Mouse (Mus musculus): Measurements from ENCODE around the gene Rps18. TPM values are rescaled to one million over a fixed set of nuclear protein-coding genes. Genes with fewer than 3 reads are reported as not detected.
"Not testable (repeated sequence)": the region's sequence is repeated elsewhere in the genome, so short reads cannot be mapped to it uniquely, and the experiment has no call there.

Rps18 gene
- 1,341 and 1,360 TPM in 2 replicates for polyA plus RNA-seq (2014; fragmentation: Nextera tagmentation; extraction: Ambion mirVana)

- Histone ChIP-seq H3K36me3 (ENCODE audit: control insufficient read depth, insufficient read depth, low read length) (peaks cover 16% of the 10 kb centered on the region), H3K27ac (ENCODE audit: low read depth, low read length) (peak within 1 kb of the TSS; percentile 86), H3K4me2 (ENCODE audit: low read depth) (peak within 1 kb of the TSS; percentile 99), H3K9ac (ENCODE audit: low read length) (peak within 1 kb of the TSS; percentile 99), H3K27me3 (ENCODE audit: control insufficient read depth, insufficient read depth, low read length) (no peaks in the 10 kb centered on the region), H3K9me3 (ENCODE audit: control insufficient read depth, low read length) (no peaks in the 10 kb centered on the region), H3K4me3 (ENCODE audit: low read depth, low read length) (peak within 1 kb of the TSS; percentile 85), H3K4me1 (ENCODE audit: control insufficient read depth, insufficient read depth, low read length) (peaks cover 37% of the 10 kb centered on the region)
- ATAC-seq (ENCODE audit: insufficient read depth, low FRiP score, low TSS enrichment) (peak; percentile 88), DNase-seq (ENCODE audit: low spot score) (peak; percentile 93)
- under 1% methylated on average over 50 of the region's 50 CpGs for WGBS
Observed at GRCm38 (mm10) chr17:33955555-33956214, at the start of gene Rps18, which contains the start of gene Vps52. Gene Rps18, minus strand, starts transcription at chr17:33956001. Gene Vps52, plus strand, starts transcription at chr17:33955812.

- H3K4me3 ChIP-seq (ENCODE audit: low read depth, low read length): no peak overlapping the region
- WGBS: 3% methylated on average over 5 of the region's 5 CpGs
Observed at GRCm38 (mm10) chr17:34003426-34003825, 47.6 kb upstream of the Rps18 start.

GRCm38 (mm10) chr17:34000796-34001195, 45.0 kb upstream of the Rps18 start:
- not testable (repeated sequence) for ATAC-seq (ENCODE audit: insufficient read depth, low FRiP score, low TSS enrichment); DNase-seq (ENCODE audit: low spot score); H3K4me3 ChIP-seq (ENCODE audit: low read depth, low read length); H3K27ac ChIP-seq (ENCODE audit: low read depth, low read length); H3K4me2 ChIP-seq (ENCODE audit: low read depth); H3K9me3 ChIP-seq (ENCODE audit: control insufficient read depth, low read length); H3K9ac ChIP-seq (ENCODE audit: low read length); H3K4me1 ChIP-seq (ENCODE audit: control insufficient read depth, insufficient read depth, low read length); H3K36me3 ChIP-seq (ENCODE audit: control insufficient read depth, insufficient read depth, low read length)
- WGBS: 65% methylated on average over 2 of the region's 2 CpGs
- peaks cover 12% of the 10 kb centered on the region for H3K27me3 ChIP-seq (ENCODE audit: control insufficient read depth, insufficient read depth, low read length)

More at GRCm38 (mm10) chr17:34003426-34003825, 47.6 kb upstream of the Rps18 start:
- Histone ChIP-seq H3K4me2 (ENCODE audit: low read depth) (no peak overlapping the region), H3K9me3 (ENCODE audit: control insufficient read depth, low read length) (no peaks in the 10 kb centered on the region), H3K27ac (ENCODE audit: low read depth, low read length) (no peak overlapping the region), H3K9ac (ENCODE audit: low read length) (no peak overlapping the region), H3K4me1 (ENCODE audit: control insufficient read depth, insufficient read depth, low read length) (no peaks in the 10 kb centered on the region), H3K36me3 (ENCODE audit: control insufficient read depth, insufficient read depth, low read length) (no peaks in the 10 kb centered on the region), H3K27me3 (ENCODE audit: control insufficient read depth, insufficient read depth, low read length) (peaks cover 12% of the 10 kb centered on the region)
- no peak for ATAC-seq (ENCODE audit: insufficient read depth, low FRiP score, low TSS enrichment)
- DNase-seq (ENCODE audit: low spot score): peak; percentile 64

- under 1% methylated on average over 24 of the region's 30 CpGs for whole genome bisulfite sequencing
- Histone ChIP-seq H3K4me3 (ENCODE audit: low read depth, low read length) (peak within 1 kb of the TSS; percentile 53), H3K27me3 (ENCODE audit: control insufficient read depth, insufficient read depth, low read length) (peaks cover 12% of the 10 kb centered on the region), H3K4me2 (ENCODE audit: low read depth) (peak within 1 kb of the TSS; percentile 90), H3K4me1 (ENCODE audit: control insufficient read depth, insufficient read depth, low read length) (no peaks in the 10 kb centered on the region), H3K27ac (ENCODE audit: low read depth, low read length) (no peak within 1 kb of the TSS), H3K9me3 (ENCODE audit: control insufficient read depth, low read length) (no peaks in the 10 kb centered on the region), H3K9ac (ENCODE audit: low read length) (peak within 1 kb of the TSS; percentile 43), H3K36me3 (ENCODE audit: control insufficient read depth, insufficient read depth, low read length) (no peaks in the 10 kb centered on the region)
- ATAC-seq (ENCODE audit: insufficient read depth, low FRiP score, low TSS enrichment) (peak; percentile 63), DNase-seq (ENCODE audit: low spot score) (peak; percentile 64)
Observed at GRCm38 (mm10) chr17:34000150-34000537, 44.3 kb upstream of the Rps18 start, which contains the start of gene H2-K1. Gene H2-K1, minus strand, starts transcription at chr17:34000347.

- ATAC-seq (ENCODE audit: insufficient read depth, low FRiP score, low TSS enrichment): peak; percentile 58
Observed at GRCm38 (mm10) chr17:33999341-34000149, 43.7 kb upstream of the Rps18 start.

GRCm38 (mm10) chr17:33998697-33999096, 42.9 kb upstream of the Rps18 start:
- peaks cover 12% of the 10 kb centered on the region for H3K27me3 ChIP-seq (ENCODE audit: control insufficient read depth, insufficient read depth, low read length)
- not testable (repeated sequence) for H3K9me3 ChIP-seq (ENCODE audit: control insufficient read depth, low read length); DNase-seq (ENCODE audit: low spot score); H3K36me3 ChIP-seq (ENCODE audit: control insufficient read depth, insufficient read depth, low read length); ATAC-seq (ENCODE audit: insufficient read depth, low FRiP score, low TSS enrichment); H3K27ac ChIP-seq (ENCODE audit: low read depth, low read length); H3K4me3 ChIP-seq (ENCODE audit: low read depth, low read length); H3K9ac ChIP-seq (ENCODE audit: low read length); H3K4me1 ChIP-seq (ENCODE audit: control insufficient read depth, insufficient read depth, low read length); H3K4me2 ChIP-seq (ENCODE audit: low read depth)
- WGBS: 63% methylated on average over 5 of the region's 5 CpGs

More at GRCm38 (mm10) chr17:33999341-34000149, 43.7 kb upstream of the Rps18 start:
- Histone ChIP-seq H3K9ac (ENCODE audit: low read length) (peak overlapping the region; percentile 43), H3K4me1 (ENCODE audit: control insufficient read depth, insufficient read depth, low read length) (no peaks in the 10 kb centered on the region), H3K4me2 (ENCODE audit: low read depth) (peak overlapping the region; percentile 90), H3K4me3 (ENCODE audit: low read depth, low read length) (peak overlapping the region; percentile 53), H3K27me3 (ENCODE audit: control insufficient read depth, insufficient read depth, low read length) (peaks cover 12% of the 10 kb centered on the region), H3K27ac (ENCODE audit: low read depth, low read length) (no peak overlapping the region), H3K36me3 (ENCODE audit: control insufficient read depth, insufficient read depth, low read length) (no peaks in the 10 kb centered on the region), H3K9me3 (ENCODE audit: control insufficient read depth, low read length) (no peaks in the 10 kb centered on the region)
- 2% methylated on average over 70 of the region's 87 CpGs for WGBS
- DNase-seq (ENCODE audit: low spot score): peak; percentile 20

GRCm38 (mm10) chr17:33997025-33997424, 41.2 kb upstream of the Rps18 start:
- not testable (repeated sequence) for H3K4me2 ChIP-seq (ENCODE audit: low read depth); H3K27ac ChIP-seq (ENCODE audit: low read depth, low read length); H3K9me3 ChIP-seq (ENCODE audit: control insufficient read depth, low read length); H3K4me1 ChIP-seq (ENCODE audit: control insufficient read depth, insufficient read depth, low read length); H3K4me3 ChIP-seq (ENCODE audit: low read depth, low read length); DNase-seq (ENCODE audit: low spot score); H3K36me3 ChIP-seq (ENCODE audit: control insufficient read depth, insufficient read depth, low read length); ATAC-seq (ENCODE audit: insufficient read depth, low FRiP score, low TSS enrichment); H3K9ac ChIP-seq (ENCODE audit: low read length)
- H3K27me3 ChIP-seq (ENCODE audit: control insufficient read depth, insufficient read depth, low read length): peaks cover 12% of the 10 kb centered on the region
- 84% methylated on average over 2 of the region's 2 CpGs for WGBS

- WGBS: 42% methylated on average over 3 of the region's 3 CpGs
- Histone ChIP-seq H3K9me3 (ENCODE audit: control insufficient read depth, low read length) (no peaks in the 10 kb centered on the region), H3K27ac (ENCODE audit: low read depth, low read length) (no peak overlapping the region), H3K36me3 (ENCODE audit: control insufficient read depth, insufficient read depth, low read length) (no peaks in the 10 kb centered on the region), H3K27me3 (ENCODE audit: control insufficient read depth, insufficient read depth, low read length) (peaks cover 10% of the 10 kb centered on the region), H3K4me3 (ENCODE audit: low read depth, low read length) (no peak overlapping the region), H3K9ac (ENCODE audit: low read length) (no peak overlapping the region), H3K4me2 (ENCODE audit: low read depth) (no peak overlapping the region), H3K4me1 (ENCODE audit: control insufficient read depth, insufficient read depth, low read length) (no peaks in the 10 kb centered on the region)
- no peak for DNase-seq (ENCODE audit: low spot score)
- ATAC-seq (ENCODE audit: insufficient read depth, low FRiP score, low TSS enrichment): no peak
Observed at GRCm38 (mm10) chr17:33995651-33996050, 39.9 kb upstream of the Rps18 start.

Measured in neural tube, embryonic 11.5 days (tissue).